Mouse (Mus musculus) midbrain, embryonic 15.5 days (tissue): ENCODE measurements around the gene Fnbp4. TPM values are rescaled to one million over a fixed set of nuclear protein-coding genes. Genes with fewer than 3 reads are reported as not detected.
"Not testable (repeated sequence)": the region's sequence is repeated elsewhere in the genome, so short reads cannot be mapped to it uniquely, and the experiment has no call there.

Source experiments
- ATAC-seq: fragments of 200-750 bp; cut with Nextera tagmentation; replicated peaks from 2 replicates; pipeline ENCODE4 v1.8.0; 2017; ENCODE audit warnings: moderate TSS enrichment
- H3K27ac ChIP-seq: fragments of 300-500 bp; sonication (generic); 2 replicates; pipeline ENCODE4 v1.5.1; 2015; ENCODE audit warnings: mild to moderate bottlenecking, inconsistent platforms
- H3K27me3 ChIP-seq: fragments of 300-500 bp; sonication (generic); replicated peaks from 2 replicates; pipeline ENCODE4 v1.6.1; 2015; ENCODE audit warnings: inconsistent platforms
- H3K36me3 ChIP-seq: fragments of 300-500 bp; sonication (generic); replicated peaks from 2 replicates; pipeline ENCODE4 v1.6.1; 2015; ENCODE audit warnings: inconsistent platforms
- H3K4me1 ChIP-seq: fragments of 300-500 bp; sonication (generic); 2 replicates; pipeline ENCODE4 v1.6.1; 2015; ENCODE audit warnings: inconsistent platforms
- H3K4me2 ChIP-seq: fragments of 300-500 bp; sonication (generic); 2 replicates; pipeline ENCODE4 v1.6.1; 2015; ENCODE audit warnings: inconsistent platforms, mild to moderate bottlenecking, moderate library complexity
- H3K4me3 ChIP-seq: fragments of 300-500 bp; sonication (generic); 2 replicates; pipeline ENCODE4 v1.5.1; 2015; ENCODE audit warnings: mild to moderate bottlenecking, inconsistent platforms
- H3K9ac ChIP-seq: fragments of 300-500 bp; sonication (generic); 2 replicates; pipeline ENCODE4 v1.6.1; 2015; ENCODE audit warnings: mild to moderate bottlenecking, inconsistent platforms
- H3K9me3 ChIP-seq: fragments of 300-500 bp; sonication (generic); 2 replicates; pipeline ENCODE4 v1.6.1; 2016; ENCODE audit warnings: inconsistent platforms
- WGBS: fragments of 180-500 bp; shearing (Covaris S2); methylation state at CpG from one replicate; pipeline ENCODE4 v1.1.7; 2015; ENCODE audit warnings: mixed read lengths; 5-methylcytosine and 5-hydroxymethylcytosine counted together
- polyA plus RNA-seq: library from polyadenylated mRNA; unstranded; fragments of >200 nt; fragmentation: Nextera tagmentation; extraction: Ambion mirVana; gene quantifications from 2 replicates; pipeline ENCODE4 v1.2.1, GENCODE M21; 2015

Gene Fnbp4
- polyA plus RNA-seq, 1 experiment from 2014 or later: 116 TPM

GRCm38 (mm10) chr2:90808241-90809126 is 63.3 kb downstream of the Fnbp4 start:
- Histone ChIP-seq H3K9me3 (no peaks in the 10 kb centered on the region), H3K27ac (no peak overlapping the region), H3K4me1 (no peaks in the 10 kb centered on the region), H3K36me3 (no peaks in the 10 kb centered on the region), H3K9ac (no peak overlapping the region), H3K4me3 (no peak overlapping the region), H3K4me2 (no peak overlapping the region), H3K27me3 (no peaks in the 10 kb centered on the region)
- 88% methylated on average over 6 of the region's 6 CpGs for WGBS
- ATAC-seq: no peak

- no peaks in the 10 kb centered on the region for H3K9me3 ChIP-seq
- H3K27ac ChIP-seq: no peak overlapping the region
- H3K9ac ChIP-seq: no peak overlapping the region
- H3K4me3 ChIP-seq: no peak overlapping the region
- 86% methylated on average over 8 of the region's 8 CpGs for WGBS
- no peaks in the 10 kb centered on the region for H3K27me3 ChIP-seq
- ATAC-seq: no peak
- no peak overlapping the region for H3K4me2 ChIP-seq
- H3K4me1 ChIP-seq: no peaks in the 10 kb centered on the region
- no peaks in the 10 kb centered on the region for H3K36me3 ChIP-seq
Observed at GRCm38 (mm10) chr2:90810751-90811150, 65.6 kb downstream of the Fnbp4 start.

GRCm38 (mm10) chr2:90815266-90815665 is 70.1 kb downstream of the Fnbp4 start:
- H3K9ac ChIP-seq: no peak overlapping the region
- ATAC-seq: no peak
- 81% methylated on average over 2 of the region's 2 CpGs for WGBS

GRCm38 (mm10) chr2:90816144-90816543 is 71.0 kb downstream of the Fnbp4 start:
- Histone ChIP-seq H3K9ac (no peak overlapping the region), H3K36me3 (no peaks in the 10 kb centered on the region), H3K9me3 (no peaks in the 10 kb centered on the region), H3K4me3 (no peak overlapping the region), H3K27ac (no peak overlapping the region), H3K4me2 (no peak overlapping the region), H3K27me3 (no peaks in the 10 kb centered on the region), H3K4me1 (no peaks in the 10 kb centered on the region)
- WGBS: 81% methylated on average over 4 of the region's 4 CpGs
- no peak for ATAC-seq

More at GRCm38 (mm10) chr2:90815266-90815665, 70.1 kb downstream of the Fnbp4 start:
- Histone ChIP-seq H3K9me3 (no peaks in the 10 kb centered on the region), H3K27me3 (no peaks in the 10 kb centered on the region), H3K36me3 (no peaks in the 10 kb centered on the region), H3K4me1 (no peaks in the 10 kb centered on the region), H3K4me2 (no peak overlapping the region), H3K4me3 (no peak overlapping the region), H3K27ac (no peak overlapping the region)

- ATAC-seq: no peak
- H3K36me3 ChIP-seq: no peaks in the 10 kb centered on the region
- H3K27ac ChIP-seq: no peak overlapping the region
- H3K4me3 ChIP-seq: no peak overlapping the region
- H3K9ac ChIP-seq: no peak overlapping the region
- H3K9me3 ChIP-seq: no peaks in the 10 kb centered on the region
- H3K4me1 ChIP-seq: no peaks in the 10 kb centered on the region
- no peaks in the 10 kb centered on the region for H3K27me3 ChIP-seq
- WGBS: 97% methylated on average over 3 of the region's 3 CpGs
- H3K4me2 ChIP-seq: no peak overlapping the region
Observed at GRCm38 (mm10) chr2:90818710-90819109, 73.5 kb downstream of the Fnbp4 start.

- H3K4me3 ChIP-seq: no peak overlapping the region
- H3K4me2 ChIP-seq: no peak overlapping the region
- no peaks in the 10 kb centered on the region for H3K27me3 ChIP-seq
- H3K36me3 ChIP-seq: no peaks in the 10 kb centered on the region
- no peak overlapping the region for H3K27ac ChIP-seq
- no peak for ATAC-seq
- H3K4me1 ChIP-seq: no peaks in the 10 kb centered on the region
- no peak overlapping the region for H3K9ac ChIP-seq
- WGBS: 80% methylated on average over 3 of the region's 3 CpGs
- no peaks in the 10 kb centered on the region for H3K9me3 ChIP-seq
Observed at GRCm38 (mm10) chr2:90820894-90821293, 75.7 kb downstream of the Fnbp4 start.

GRCm38 (mm10) chr2:90822978-90823377 is 77.8 kb downstream of the Fnbp4 start:
- no peaks in the 10 kb centered on the region for H3K36me3 ChIP-seq
- H3K27me3 ChIP-seq: no peaks in the 10 kb centered on the region
- no peak overlapping the region for H3K4me3 ChIP-seq
- no peak overlapping the region for H3K27ac ChIP-seq
- WGBS: 89% methylated on average over 2 of the region's 2 CpGs
- no peak for ATAC-seq
- H3K9ac ChIP-seq: no peak overlapping the region
- H3K4me2 ChIP-seq: no peak overlapping the region
- H3K4me1 ChIP-seq: no peaks in the 10 kb centered on the region
- no peaks in the 10 kb centered on the region for H3K9me3 ChIP-seq

- Histone ChIP-seq H3K27ac (no peak overlapping the region), H3K4me1 (no peaks in the 10 kb centered on the region), H3K36me3 (no peaks in the 10 kb centered on the region), H3K4me3 (no peak overlapping the region), H3K27me3 (no peaks in the 10 kb centered on the region), H3K9me3 (no peaks in the 10 kb centered on the region), H3K4me2 (no peak overlapping the region), H3K9ac (no peak overlapping the region)
- 93% methylated on average over 6 of the region's 6 CpGs for WGBS
- ATAC-seq: no peak
Observed at GRCm38 (mm10) chr2:90823781-90824180, 78.6 kb downstream of the Fnbp4 start.

GRCm38 (mm10) chr2:90824528-90824927 is 79.4 kb downstream of the Fnbp4 start:
- ATAC-seq: not testable (repeated sequence)

GRCm38 (mm10) chr2:90825515-90826172 is 80.5 kb downstream of the Fnbp4 start:
- no peak overlapping the region for H3K9ac ChIP-seq
- H3K9me3 ChIP-seq: no peaks in the 10 kb centered on the region
- no peaks in the 10 kb centered on the region for H3K4me1 ChIP-seq
- H3K27me3 ChIP-seq: no peaks in the 10 kb centered on the region
- no peaks in the 10 kb centered on the region for H3K36me3 ChIP-seq
- ATAC-seq: no peak
- WGBS: 85% methylated on average over 11 of the region's 11 CpGs
- H3K27ac ChIP-seq: no peak overlapping the region
- no peak overlapping the region for H3K4me2 ChIP-seq
- no peak overlapping the region for H3K4me3 ChIP-seq

More at GRCm38 (mm10) chr2:90824528-90824927, 79.4 kb downstream of the Fnbp4 start:
- not testable (repeated sequence) for H3K4me2 ChIP-seq, H3K4me3 ChIP-seq, H3K27me3 ChIP-seq, H3K27ac ChIP-seq, H3K36me3 ChIP-seq, H3K4me1 ChIP-seq, H3K9ac ChIP-seq, H3K9me3 ChIP-seq
- WGBS: 91% methylated on average over 10 of the region's 10 CpGs

GRCm38 (mm10) chr2:90828739-90829138 is 83.6 kb downstream of the Fnbp4 start:
- Histone ChIP-seq H3K27me3 (no peaks in the 10 kb centered on the region), H3K9me3 (no peaks in the 10 kb centered on the region), H3K4me2 (no peak overlapping the region), H3K4me3 (no peak overlapping the region), H3K36me3 (no peaks in the 10 kb centered on the region), H3K27ac (no peak overlapping the region), H3K4me1 (no peaks in the 10 kb centered on the region), H3K9ac (no peak overlapping the region)
- WGBS: 78% methylated on average over 7 of the region's 7 CpGs
- ATAC-seq: no peak
